Mouse (Mus musculus) brain, embryonic 14.5 days (tissue): ENCODE results near the gene Grpel1.

ENCODE experiments used
- CTCF ChIP-seq: fragments of 200-500 bp; IDR thresholded peaks from 2 replicates; pipeline ENCODE4 v1.5.1; 2012; ENCODE audit warnings: inconsistent platforms, mild to moderate bottlenecking, moderate library complexity, borderline replicate concordance; ENCODE audit not compliant: insufficient read depth, insufficient read length; ENCODE audit errors: extremely low read depth
- POLR2A ChIP-seq: fragments of 200-500 bp; IDR thresholded peaks from 2 replicates; pipeline ENCODE4 v1.6.1; 2012; ENCODE audit warnings: mild to moderate bottlenecking, inconsistent platforms, borderline replicate concordance; ENCODE audit not compliant: poor library complexity, insufficient read depth, insufficient read length, severe bottlenecking; ENCODE audit errors: extremely low read depth

- TF ChIP-seq POLR2A (no peak), CTCF (no peak)
Measured at GRCm38 (mm10) chr5:36523219-36523703, 58.5 kb downstream of the Grpel1 start.
